Mouse (Mus musculus) urinary bladder, postnatal 10 days (tissue): ENCODE measurements around the gene Pak7.
"Not testable (repeated sequence)": the region's sequence is repeated elsewhere in the genome, so short reads cannot be mapped to it uniquely, and the experiment has no call there.

Source experiments
- DNase-seq: peaks from one replicate; pipeline ENCODE4 v3.0.0; 2022; ENCODE audit warnings: low spot score

The Pak7 gene

GRCm38 (mm10) chr2:136387181-136388131 lies at the start of gene Pak7:
TSS of gene Pak7 (minus strand) at chr2:136387967.
- no peak for DNase-seq

GRCm38 (mm10) chr2:136425561-136425960 lies 37.8 kb upstream of the Pak7 start:
- no peak for DNase-seq

GRCm38 (mm10) chr2:136419543-136419942 lies 31.8 kb upstream of the Pak7 start:
- no peak for DNase-seq

- DNase-seq = no peak
These were observed 28.6 kb upstream of the Pak7 start for GRCm38 (mm10) chr2:136416381-136416780.

GRCm38 (mm10) chr2:136402587-136402986 lies 14.8 kb upstream of the Pak7 start:
- DNase-seq = no peak

GRCm38 (mm10) chr2:136375318-136375717 lies 12.4 kb downstream of the Pak7 start:
- no peak for DNase-seq

- no peak for DNase-seq
These were observed 15.4 kb downstream of the Pak7 start for GRCm38 (mm10) chr2:136372361-136372760.

- DNase-seq = no peak
These were observed 36.2 kb downstream of the Pak7 start for GRCm38 (mm10) chr2:136351393-136352096.

GRCm38 (mm10) chr2:136350459-136350858 lies 37.3 kb downstream of the Pak7 start:
- DNase-seq = no peak

- no peak for DNase-seq
These were observed 38.0 kb downstream of the Pak7 start for GRCm38 (mm10) chr2:136349671-136350275.

GRCm38 (mm10) chr2:136344240-136344780 lies 43.5 kb downstream of the Pak7 start:
- not testable (repeated sequence) for DNase-seq

GRCm38 (mm10) chr2:136329974-136330373 lies 57.8 kb downstream of the Pak7 start:
- no peak for DNase-seq

- no peak for DNase-seq
These were observed 62.1 kb downstream of the Pak7 start for GRCm38 (mm10) chr2:136325646-136326045.

- no peak for DNase-seq
These were observed 78.5 kb downstream of the Pak7 start for GRCm38 (mm10) chr2:136309313-136309712.

GRCm38 (mm10) chr2:136308743-136309142 lies 79.0 kb downstream of the Pak7 start:
- DNase-seq = no peak

- no peak for DNase-seq
These were observed 85.6 kb downstream of the Pak7 start for GRCm38 (mm10) chr2:136302201-136302600.

- DNase-seq = no peak
These were observed 86.4 kb downstream of the Pak7 start for GRCm38 (mm10) chr2:136301406-136301805.

- DNase-seq = no peak
These were observed 90.4 kb downstream of the Pak7 start for GRCm38 (mm10) chr2:136297371-136297770.

- no peak for DNase-seq
These were observed 105.7 kb downstream of the Pak7 start for GRCm38 (mm10) chr2:136282043-136282442.

GRCm38 (mm10) chr2:136241960-136242359 lies 145.8 kb downstream of the Pak7 start:
- not testable (repeated sequence) for DNase-seq

GRCm38 (mm10) chr2:136231228-136231627 lies 156.5 kb downstream of the Pak7 start:
- DNase-seq = no peak

- no peak for DNase-seq
These were observed 183.7 kb downstream of the Pak7 start for GRCm38 (mm10) chr2:136204034-136204433.
